Mouse (Mus musculus): ENCODE data around the gene Dr1.
"Not testable (repeated sequence)": the region's sequence is repeated elsewhere in the genome, so short reads cannot be mapped to it uniquely, and the experiment has no call there.

Gene Dr1

DNA sequence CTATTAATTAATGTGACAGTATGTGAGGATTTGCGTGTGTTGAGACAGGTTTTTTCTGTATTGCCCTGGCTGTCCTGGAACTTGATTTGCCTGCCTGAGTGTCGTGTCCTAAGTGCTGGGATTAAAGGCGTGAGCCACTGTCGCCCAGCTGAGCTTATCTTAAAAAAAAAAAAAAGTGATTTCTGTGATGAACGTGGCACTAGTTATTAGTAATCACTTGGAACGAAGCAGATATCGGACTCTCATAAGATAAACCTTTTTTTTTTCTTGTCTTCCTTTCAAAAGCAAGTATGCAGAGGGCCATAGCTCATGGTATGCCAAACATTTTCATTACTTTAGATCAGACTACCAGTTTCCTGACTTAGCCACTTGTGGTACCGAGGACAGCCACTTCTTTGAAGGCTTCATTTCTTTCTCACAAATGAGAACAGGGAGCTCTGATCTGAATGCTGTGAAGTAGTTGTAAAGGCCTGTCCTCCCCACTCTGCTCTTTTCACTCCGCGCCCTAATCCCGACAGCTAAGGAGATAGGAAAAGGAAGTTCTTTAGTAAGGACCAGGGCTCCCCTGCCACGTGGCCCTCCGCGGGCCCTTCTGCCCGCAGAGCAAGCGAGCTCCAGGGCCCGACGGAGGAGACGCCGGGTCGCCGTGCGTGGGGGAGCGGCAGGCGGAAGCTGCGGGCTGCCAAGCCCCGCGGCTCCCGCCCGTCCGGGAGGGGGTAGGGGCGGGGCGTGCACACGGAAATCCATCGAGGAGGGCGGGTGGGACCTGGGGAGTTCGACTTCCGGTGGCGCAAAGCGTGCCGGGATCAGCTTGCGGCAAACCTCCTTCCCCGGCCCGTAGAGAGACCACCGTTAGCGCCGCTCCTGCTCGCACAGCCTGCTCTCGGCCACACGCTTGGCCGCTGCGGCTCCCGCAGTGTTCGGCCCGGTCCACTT lies at the start of gene Dr1:
Dr1 (plus strand) TSS at position 771 of the 936 bp plus-strand sequence.
- DNase-seq (ENCODE audit: extremely low spot score, low read depth, low spot score), result peak; percentile 49

DNA sequence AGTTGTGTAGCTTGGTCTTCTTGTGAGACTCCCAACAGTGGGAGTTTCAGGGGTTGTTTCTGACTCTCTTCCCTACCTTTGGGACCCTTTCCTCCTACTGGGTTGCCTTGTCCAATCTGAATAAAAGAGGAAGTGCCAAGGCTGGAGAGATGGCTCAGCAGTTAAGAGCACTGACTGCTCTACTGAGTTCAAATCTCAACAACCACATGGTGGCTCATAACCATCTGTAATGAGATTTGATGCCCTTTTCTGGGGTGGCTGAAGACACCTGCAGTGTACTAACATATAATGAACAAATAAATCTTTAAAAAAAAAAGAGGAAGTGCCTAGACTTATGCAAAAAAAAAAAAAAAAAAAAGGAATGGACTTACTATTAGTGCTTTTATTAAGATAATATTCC lies 44.6 kb upstream of the Dr1 start:
- DNase-seq (ENCODE audit: extremely low spot score, low read depth, low spot score), result no peak

DNA sequence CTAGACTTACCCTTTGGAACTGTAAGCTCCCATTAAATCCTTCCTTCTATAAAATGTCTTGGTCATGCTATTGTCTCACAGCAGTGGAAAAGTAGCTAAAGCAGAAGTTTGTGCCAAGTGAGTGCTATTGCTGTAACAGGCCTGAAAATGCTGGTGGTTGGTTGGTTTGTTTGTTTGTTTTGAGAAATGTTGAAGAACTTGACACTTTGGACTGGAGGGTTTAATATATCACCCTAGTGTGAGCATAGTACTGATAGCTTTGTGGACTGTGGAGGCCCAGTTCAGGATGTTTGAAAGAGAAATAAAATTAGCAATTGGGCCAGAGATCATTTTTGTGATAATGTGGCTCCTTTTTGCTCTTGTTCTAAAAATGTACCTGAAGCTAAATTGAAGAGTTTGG lies 42.5 kb upstream of the Dr1 start:
- DNase-seq (ENCODE audit: extremely low spot score, low read depth, low spot score), result no peak

DNA sequence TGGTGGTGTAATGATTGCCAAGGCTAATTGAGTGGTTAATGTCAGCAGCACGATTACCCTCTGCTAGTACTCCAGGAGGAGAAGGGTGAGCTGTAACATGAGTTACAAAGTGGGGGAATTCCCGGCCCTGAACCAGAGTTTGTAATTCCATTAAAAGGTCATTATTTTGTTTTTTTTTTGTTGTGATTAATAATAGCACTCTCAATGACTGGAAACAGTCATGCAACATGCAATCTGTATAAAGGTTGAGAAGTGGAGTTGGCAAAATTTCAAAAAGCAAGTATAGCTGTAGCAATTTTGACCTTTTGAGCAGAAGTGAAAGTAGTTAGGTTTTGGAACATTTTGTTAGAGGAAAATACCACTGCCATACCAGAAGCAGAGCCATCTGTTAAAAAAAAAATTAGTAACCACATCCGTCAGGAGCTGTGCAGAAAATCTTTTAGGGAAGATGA lies 22.4 kb upstream of the Dr1 start:
- no peak for DNase-seq (ENCODE audit: extremely low spot score, low read depth, low spot score)

DNA sequence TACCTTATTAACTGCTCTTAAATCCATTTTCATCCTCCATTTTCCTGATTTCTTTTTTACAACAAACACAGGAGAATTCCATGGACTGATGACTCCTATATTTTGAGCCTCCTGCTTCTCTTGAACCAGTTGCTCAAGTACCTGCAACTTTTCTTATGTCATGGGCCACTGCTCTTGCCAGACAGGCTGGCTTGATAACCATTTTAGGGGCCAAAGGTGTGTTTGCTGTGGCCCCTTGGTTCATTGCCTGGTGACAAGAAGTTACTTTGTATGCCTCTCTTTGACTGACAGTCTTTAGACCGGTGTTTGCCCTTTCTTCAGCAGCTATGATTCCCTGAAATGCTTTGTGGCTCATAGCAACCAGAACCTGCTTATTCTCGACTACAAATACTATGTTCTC lies 18.7 kb upstream of the Dr1 start:
- no peak for DNase-seq (ENCODE audit: extremely low spot score, low read depth, low spot score)

DNA sequence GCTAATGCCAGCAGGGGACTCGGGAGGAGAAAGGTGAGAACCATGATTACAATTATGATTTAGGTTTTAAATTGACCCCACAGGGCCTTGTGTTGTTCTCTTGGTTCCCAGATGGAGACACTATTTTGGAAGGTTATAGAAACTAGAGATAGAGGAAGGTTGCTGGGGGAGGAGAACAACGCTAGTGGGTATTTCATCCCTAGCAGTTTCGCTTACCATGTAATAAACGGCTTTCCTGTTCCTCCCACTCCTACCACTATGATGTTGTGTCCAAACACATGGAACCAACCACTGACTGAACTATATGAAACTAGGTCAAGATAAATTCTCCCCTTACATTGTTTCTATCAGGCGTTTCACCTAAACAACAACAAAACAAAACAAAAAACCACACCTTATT lies 13.4 kb upstream of the Dr1 start:
- DNase-seq (ENCODE audit: extremely low spot score, low read depth, low spot score), result no peak

DNA sequence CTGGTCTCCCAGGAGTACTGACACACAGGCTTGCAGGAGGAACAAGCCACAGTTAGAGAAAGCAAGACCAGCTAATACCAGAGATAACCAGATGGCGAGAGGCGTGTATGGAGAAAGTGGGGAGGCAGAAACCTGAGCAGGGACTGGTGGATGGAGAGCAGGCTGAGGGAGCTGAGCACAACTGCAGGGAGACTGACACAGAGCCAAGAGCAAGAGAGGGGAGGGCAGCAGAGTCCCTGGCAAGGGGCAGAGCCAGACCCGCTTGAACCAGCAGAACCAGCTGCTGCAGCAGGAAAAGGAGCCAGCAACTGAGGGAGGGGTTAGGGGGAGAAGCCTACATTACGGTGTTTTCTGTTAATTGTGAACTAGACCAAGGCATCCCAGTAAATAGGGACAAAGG lies 6.0 kb upstream of the Dr1 start:
- no peak for DNase-seq (ENCODE audit: extremely low spot score, low read depth, low spot score)

DNA sequence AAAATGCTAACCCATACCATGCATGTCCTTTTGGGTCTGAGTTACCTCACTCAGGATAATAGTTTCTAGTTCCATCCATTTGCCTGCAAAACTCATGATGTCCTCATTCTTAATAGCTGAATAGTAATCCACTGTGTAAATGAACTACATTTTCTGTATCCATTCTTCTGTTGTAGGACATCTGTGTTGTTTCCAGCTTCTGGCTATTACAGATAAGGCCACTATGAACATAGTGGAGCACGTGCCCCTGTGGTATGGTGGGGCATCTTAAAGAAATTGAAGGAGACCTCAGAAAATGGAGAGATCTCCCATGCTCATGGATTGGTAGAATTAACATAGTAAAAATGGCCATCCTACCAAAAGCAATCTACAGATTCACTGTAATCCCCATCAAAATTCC lies 4.9 kb upstream of the Dr1 start:
- not testable (repeated sequence) for DNase-seq (ENCODE audit: extremely low spot score, low read depth, low spot score)

DNA sequence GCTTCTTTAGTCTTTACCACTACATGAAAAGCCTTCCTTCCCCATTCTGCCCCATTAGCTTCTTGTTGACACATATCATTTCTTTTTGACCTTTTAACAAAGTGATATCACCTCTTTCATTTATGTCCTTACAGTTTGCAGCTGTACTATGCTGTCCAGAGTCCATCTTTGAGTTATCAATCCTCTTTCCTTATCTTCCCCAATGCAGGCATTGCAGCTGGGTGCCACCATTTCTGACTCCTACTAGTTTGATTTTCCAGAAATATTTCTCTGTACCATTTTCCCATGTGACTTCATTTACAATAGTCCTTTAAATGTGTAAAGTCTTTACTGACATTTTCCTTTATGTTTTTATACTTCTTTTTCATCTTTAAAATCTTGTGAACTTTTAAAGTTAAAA lies 1.7 kb upstream of the Dr1 start:
- no peak for DNase-seq (ENCODE audit: extremely low spot score, low read depth, low spot score)

DNA sequence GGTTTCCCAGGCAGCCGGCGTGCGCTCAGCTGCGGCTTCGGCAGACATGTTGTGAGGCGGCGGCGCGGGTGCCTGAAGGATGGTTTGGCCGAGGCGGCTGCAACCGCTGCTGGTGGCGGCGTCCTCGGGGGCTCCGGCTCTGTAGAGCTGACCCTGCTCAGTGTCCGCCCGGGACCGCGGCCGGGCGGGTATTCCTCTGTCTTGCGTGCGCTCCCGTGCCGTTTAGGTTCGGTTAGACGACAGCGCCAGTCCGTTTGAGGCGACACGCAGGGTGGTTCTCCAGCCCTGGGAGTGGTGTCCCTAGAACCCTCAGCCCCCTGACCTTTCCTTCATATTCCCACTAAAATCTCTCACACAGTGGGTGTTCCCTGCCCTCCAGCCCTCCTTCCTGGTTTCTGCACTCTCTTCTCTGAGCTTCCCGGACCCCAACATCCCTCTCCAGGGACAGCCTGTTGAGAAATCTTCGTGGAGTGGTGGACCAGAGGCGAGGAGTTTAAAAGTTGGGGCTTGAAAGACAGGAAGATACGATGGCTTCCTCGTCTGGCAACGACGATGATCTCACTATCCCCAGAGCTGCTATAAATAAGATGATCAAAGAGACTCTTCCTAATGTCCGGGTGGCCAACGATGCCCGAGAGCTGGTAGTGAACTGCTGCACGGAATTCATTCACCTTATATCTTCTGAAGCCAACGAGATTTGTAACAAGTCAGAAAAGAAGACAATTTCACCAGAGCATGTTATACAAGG lies 540 bp downstream of the Dr1 start:
- DNase-seq (ENCODE audit: extremely low spot score, low read depth, low spot score), result no peak

DNA sequence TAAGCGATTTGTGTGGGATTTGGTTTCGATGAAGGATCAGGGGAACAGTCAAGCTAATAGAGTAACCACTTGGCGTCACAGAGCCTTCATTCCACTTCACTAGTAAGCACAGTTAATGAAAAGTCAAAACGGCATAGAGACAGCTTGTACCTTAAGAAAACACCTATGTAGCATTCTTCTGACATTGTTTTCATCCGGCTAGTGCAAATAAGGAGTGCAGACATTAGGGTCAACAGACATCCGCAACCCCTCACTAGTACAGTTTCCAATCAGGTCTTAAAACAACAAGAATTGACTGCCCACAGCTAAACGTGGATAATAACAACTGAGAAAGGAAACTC lies 1.1 kb downstream of the Dr1 start:
- no peak for DNase-seq (ENCODE audit: extremely low spot score, low read depth, low spot score)

DNA sequence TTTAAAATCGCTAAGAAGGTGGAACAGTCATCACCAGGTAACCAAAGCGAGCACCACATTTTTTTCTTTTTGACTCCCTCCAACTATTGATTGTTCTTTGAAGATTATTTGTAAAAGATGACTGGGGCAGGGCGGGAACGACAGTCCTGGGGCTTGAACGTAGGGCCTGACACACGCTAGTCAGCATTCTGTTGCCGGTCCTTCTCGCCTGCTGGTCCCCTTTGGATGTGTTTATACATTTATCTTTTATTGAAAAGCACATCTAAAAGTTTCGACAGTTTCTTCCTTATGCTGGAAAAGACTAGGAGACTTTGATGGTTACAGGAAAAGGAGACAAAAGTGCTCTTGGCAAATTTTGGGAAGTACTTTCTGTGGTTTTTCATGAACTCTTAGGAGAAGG lies 1.7 kb downstream of the Dr1 start:
- DNase-seq (ENCODE audit: extremely low spot score, low read depth, low spot score), result no peak

DNA sequence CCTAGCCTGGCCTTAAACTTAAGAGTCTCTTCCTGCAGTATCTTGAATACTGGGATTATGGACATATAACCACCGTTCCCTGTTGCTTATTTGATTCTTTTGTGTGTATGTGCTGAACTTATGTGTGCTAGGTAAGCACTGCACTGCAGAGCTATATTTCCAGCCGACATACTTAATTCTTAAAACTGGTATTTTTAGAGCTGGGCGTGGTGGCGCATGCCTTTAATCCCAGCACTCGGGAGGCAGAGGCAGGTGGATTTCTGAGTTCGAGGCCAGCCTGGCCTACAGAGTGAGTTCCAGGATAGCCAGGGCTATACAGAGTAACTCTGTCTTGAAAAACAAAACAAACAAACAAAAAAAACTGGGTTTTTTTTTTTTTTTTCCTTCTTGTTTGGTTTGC lies 2.6 kb downstream of the Dr1 start:
- not testable (repeated sequence) for DNase-seq (ENCODE audit: extremely low spot score, low read depth, low spot score)

DNA sequence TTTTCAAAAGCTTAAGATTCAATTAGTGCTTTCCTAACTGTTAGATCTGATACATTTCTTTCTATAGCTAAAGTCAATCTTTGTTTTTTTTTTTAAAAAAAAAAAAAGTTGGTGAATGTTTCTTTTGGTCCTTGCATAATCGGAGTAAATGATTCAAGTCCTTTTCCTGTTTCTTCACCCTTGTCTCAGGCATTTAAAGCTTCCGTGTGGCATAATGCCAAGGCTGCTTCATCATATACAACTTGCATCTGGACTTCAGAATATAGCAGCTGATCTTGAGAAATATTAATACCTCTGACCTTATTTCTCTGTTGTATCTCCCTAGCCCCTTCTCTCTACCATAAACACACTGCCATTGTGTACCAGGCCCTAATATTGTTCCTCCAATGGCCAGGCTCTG lies 18.3 kb downstream of the Dr1 start:
- DNase-seq (ENCODE audit: extremely low spot score, low read depth, low spot score), result no peak

DNA sequence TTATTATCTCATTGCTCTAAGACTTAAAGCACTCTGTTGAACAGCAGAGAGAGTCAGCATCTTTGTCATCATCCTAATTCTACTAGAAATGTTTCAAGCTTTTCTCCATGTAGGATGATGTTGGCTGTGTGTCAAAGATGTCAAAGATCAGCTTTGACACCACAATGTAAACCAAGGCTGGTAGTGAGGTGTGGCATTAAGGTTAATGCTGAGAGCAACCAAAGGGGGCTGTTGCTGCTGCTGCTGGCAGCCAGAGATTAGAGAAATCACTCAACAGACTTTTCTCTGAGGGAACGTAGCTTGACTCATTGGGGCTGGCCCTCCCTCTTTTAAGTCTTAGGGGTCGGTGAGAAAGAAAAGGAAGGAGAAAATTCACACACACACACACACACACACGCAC lies 32.9 kb downstream of the Dr1 start:
- DNase-seq (ENCODE audit: extremely low spot score, low read depth, low spot score), result no peak

DNA sequence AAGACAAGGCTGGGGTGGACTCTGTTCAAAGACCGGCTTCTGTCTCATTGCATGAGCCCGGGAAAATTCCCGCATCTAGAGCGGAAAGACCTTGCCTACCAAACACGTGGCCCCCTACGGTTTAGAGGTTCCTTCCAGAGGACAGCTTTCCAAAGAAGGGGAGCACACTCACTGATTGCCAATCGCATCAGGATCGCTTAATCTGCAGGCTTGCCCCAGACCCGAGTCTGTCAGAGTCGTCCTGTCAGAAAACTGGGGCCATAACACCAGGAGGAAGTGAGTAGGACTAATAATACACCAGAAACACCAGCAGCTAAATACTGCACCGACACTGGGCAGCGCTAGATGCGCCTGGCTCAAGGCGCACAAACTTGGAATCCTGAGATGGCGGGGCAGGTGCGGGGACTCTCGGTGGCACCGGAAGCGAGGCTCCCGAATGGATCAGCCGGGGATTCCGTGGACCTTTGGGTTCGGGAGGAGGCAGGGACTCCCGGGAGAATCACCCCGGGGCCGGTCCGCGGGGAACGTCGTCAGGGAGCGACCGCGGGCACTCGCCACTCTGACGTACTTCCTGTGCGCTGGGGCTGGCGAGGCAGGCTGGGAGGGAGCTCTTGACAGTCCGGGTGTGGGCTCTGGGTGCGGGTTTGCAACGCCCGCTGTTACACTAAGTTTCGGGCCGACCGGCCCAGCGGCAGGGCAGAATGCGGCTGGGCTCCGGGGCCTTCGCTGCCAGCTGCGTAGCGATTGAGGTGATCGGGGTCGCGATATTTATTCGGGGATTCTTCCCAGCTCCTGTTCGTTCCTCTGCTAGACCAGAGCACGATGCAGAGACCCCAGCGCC lies 43.7 kb downstream of the Dr1 start, which contains the start of gene Pigg:
Pigg (plus strand) TSS at position 386 of the 841 bp plus-strand sequence.
- DNase-seq (ENCODE audit: extremely low spot score, low read depth, low spot score), result peak; percentile 31

DNA sequence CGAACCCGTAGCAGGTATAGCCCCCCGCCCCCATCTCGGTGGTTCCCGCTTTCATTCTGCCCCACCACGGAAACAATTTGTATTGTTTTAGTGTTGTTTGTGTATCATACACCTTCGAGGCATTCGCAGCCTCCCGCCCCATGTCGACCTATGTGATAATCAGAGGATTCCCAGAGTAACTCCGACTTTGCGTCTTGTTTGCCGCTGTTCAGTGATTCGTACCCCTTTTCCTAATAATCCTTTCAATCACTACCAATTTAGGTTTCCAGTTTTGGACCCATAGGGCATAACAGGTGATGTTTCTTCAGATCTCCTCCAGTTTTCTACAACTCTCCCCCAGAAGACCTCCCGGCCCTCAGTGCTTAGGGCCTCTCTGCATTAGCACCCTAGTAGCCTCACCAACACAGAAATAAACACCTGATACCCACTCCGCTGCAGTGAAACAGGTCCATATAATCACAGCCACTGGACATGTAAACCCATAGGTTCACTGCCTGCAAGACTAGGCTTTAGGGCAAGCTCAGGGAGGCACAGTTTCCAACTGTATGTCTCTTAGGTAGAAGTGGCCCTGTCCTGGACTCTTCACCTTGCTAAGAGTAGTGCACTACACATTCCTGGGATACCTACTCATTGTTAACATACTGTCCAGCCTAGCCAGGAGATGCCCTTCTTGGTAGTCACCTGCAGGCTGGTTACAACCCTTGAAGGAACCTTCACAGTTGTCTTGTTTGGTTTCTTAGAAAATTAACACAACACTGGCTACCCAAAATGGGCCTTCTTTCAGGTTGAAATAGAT lies 44.6 kb downstream of the Dr1 start:
- no peak for DNase-seq (ENCODE audit: extremely low spot score, low read depth, low spot score)
